Mouse (Mus musculus): ENCODE data around the gene Per2.
A peak's percentile ranks its signal among the peaks of the same experiment; 100 is the strongest.
"Not testable (repeated sequence)": the region's sequence is repeated elsewhere in the genome, so short reads cannot be mapped to it uniquely, and the experiment has no call there.

Per2 gene

DNA sequence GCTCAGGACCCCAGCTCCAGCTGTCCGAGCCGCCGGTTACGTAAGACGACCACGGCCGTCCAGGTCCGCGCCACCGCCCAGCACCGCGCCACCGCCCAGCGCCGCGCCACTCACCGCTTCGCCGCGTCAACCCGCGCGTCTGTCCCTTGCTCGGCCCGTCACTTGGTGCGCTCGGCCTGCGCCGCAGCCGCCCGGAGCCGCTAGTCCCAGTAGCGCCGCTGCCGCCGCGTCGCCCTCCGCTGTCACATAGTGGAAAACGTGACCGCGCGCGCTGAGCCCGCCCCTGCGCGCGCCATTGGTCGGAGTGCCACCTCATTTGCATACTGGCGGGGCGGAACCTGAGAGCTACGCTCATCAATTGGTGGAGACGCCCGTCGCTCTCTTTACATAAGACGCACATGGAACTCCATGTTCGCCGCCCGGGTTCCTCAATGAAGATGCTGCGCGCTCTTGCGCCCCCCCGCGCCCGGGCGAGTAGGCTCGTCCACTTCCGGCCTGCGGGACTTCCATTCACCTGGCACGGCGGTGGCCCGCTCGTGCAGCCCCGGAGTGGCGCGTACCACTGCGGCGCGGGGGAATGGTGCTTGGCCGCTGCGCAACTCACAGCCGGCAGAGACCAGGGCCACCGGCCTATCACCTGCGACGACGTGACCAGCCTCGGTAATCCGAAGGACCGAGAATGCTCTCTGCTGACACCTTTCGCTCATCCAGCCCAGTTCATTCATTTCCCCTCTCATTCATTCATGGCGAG lies at the start of gene Per2:
TSS of gene Per2 (minus strand) at position 266 of the 751 bp plus-strand sequence.
- peak; percentile 99 for DNase-seq (ENCODE audit: low read depth, low spot score)

DNA sequence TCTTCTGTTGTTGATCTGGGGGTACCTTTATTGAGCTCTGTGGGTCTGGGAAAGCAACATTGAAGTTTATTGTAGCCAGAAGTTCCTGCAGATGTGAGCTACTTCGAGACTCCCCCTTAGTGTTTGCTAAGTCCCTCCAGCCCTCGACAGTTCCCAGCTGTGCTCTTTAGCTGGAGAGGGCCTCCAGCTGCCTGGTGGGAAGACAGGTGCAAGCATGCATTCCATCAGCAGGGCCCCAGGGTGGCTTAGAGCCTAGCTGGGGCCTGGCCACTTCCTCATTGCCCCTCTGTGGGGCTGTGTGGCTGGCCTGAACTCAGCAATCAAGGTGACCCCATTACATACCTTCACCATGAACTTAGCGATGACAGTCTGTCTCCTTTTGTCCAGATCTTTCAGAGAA lies 45.5 kb upstream of the Per2 start:
- no peak for DNase-seq (ENCODE audit: low read depth, low spot score)

DNA sequence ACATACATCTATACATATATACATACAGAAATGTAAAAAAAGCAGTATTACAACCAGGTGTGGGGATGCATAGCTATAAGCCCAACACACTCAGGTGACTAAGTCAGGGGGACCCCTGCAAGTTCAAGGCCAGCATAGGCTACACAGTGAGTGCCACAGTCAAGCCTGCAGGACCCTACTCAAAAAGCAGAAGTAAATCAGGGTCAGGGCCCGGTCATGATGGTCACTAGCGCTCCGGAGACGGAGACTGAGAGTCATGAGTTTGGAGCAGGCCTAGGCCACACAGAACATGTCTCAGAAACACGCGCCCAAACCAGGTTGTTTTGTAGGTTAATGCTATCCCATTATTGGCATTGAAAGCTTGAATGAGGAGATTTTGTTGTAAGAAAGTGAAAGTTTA lies 39.5 kb upstream of the Per2 start:
- no peak for DNase-seq (ENCODE audit: low read depth, low spot score)

DNA sequence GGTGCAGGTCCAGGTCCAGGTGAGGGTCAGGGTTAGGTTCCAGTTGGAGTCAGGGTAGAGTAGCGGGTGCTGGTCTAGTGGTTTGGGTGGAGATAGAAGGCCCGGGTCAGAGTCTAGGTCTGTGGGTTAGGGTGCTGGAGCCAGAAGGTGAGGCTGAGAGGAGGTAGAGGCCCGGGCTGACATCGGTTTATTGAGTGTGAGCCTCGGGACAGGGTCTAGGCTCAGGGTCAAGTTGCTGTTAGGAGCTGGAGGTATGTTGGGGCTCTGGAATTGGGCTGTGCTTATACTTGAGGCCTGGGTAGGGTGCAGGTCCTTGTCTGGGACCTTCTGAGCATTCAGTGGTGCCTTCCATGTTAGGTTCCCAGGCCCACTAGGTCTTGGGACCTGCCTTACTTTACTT lies 36.2 kb upstream of the Per2 start:
- DNase-seq (ENCODE audit: low read depth, low spot score) = no peak

DNA sequence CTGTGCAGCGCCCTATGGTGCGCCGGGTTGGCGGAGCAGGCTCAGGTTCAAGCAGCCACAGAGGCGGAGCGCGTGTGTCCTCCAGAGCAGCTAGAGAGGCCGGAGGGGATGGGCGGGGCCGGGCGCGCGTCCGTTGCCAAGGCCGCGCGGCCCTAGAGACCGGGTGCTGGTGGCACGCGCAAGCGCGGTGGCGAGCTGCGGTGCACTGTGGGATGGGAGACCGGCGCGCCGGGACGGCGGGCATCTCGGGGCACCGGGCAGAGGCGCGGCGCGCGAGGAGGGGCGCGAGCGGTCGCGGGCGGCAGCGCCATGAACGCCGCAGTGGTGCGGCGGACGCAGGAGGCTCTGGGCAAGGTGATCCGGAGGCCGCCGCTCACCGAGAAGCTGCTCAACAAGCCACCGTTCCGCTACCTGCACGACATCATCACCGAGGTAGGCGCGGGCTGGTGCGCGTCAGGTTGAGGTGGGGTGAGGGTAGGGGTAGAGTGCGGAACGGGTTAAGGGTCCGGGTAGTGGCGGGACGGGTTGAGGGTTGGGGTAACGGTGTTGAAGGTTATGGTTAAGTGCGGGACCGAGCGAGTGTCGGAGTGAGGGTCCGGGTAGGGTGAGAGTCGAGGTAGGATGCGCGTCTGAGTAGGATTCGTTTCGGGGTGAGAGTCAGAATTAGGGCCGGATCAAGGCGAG lies 35.5 kb upstream of the Per2 start, which contains the start of gene Traf3ip1:
TSS of gene Traf3ip1 (plus strand) at position 191 of the 684 bp plus-strand sequence.
- peak; percentile 75 for DNase-seq (ENCODE audit: low read depth, low spot score)

DNA sequence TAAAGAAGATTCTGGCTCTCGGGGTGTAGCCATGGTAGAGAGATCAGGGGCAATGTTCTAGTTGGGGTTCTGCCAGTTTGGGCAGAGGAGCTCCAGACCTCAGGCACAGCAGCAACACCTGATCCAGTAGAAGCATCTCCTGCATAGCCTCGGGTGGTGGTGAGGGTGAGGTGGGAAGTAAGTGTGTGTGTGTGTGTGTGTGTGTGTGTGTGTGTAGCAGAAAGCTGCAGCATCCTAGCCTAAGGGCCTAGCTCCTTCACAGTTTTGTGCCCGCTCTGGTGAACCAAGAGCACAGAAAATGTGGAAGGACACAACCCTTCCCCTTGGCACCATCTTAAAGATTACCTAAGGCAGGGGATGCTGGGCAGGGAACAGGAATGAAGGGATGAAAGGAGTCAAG lies 34.8 kb upstream of the Per2 start:
- no peak for DNase-seq (ENCODE audit: low read depth, low spot score)

DNA sequence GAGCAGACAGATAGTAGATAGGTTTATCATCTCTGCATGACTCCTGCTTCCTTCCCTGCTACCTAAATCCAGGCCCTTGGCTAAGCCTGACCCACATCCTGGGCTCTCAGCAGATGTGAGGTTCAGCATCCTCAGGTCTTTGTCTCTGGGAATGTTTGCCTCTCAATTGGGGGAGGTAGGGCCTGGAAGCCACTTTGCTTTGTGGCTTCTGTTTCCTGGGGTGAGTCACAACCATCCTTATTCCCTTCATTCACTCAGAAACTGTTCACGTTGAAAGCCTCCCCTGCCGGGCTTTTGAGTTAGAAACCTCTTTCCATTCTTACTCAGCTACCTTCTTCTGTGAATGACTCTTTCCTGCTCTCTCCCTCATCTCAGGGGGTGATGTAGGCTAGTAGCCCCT lies 33.6 kb upstream of the Per2 start:
- DNase-seq (ENCODE audit: low read depth, low spot score) = no peak

DNA sequence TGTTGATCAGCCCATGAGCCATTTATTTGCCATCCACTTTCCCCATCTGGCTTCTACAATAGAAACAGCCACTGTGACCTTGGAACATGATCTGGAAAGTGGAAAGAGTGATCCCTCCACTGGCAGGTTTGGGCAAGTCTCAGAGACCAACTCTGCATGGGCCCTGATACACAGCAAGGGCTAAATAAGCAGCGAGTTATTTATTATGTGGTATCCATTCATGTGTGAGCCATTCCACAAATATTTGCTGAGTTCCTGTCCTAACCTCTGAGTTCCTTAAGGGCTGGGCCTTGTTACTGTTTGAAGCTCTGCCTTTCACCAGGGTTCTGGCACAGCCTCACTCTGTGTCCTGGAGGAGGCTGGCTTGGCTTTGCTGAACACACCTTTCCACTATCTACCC lies 31.2 kb upstream of the Per2 start:
- DNase-seq (ENCODE audit: low read depth, low spot score) = no peak

DNA sequence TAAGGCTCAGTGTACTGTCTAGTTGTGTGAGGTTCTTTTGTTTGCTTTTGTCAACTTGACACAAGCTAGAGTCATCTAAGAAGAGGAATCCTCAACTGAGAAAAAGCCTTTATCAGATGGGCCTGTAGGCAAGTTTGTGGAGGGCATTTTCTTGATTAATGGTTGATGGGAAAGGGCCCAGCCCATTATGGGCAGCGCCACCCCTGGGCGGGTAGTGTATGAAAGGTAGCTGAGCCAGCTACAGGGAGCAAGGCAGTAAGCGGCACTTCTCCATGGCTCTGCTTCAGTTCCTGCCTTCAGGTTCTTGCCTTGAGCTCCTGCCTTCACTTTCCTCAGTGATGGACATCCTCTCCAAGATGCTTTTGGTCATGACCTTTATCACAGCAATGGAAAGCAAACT lies 27.0 kb upstream of the Per2 start:
- no peak for DNase-seq (ENCODE audit: low read depth, low spot score)

DNA sequence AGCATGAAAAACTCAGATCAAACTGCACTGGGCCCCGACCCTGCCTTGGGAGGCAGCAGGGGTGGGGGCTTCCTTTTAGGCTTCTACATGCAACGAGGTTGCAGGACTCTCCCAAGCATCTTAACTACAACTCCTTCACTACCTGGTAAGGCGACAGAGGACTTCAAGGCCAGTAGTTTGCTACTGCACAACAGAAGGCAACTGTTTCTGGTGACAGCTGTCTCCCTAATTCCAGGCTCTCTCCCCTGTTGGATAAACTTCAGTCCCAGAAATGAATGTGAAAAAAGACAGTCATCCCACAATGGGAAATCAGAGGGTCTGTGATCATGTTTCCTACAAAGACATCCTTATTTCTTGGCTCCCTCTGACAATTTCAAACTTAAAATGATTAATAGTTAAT lies 26.3 kb upstream of the Per2 start:
- DNase-seq (ENCODE audit: low read depth, low spot score) = no peak

DNA sequence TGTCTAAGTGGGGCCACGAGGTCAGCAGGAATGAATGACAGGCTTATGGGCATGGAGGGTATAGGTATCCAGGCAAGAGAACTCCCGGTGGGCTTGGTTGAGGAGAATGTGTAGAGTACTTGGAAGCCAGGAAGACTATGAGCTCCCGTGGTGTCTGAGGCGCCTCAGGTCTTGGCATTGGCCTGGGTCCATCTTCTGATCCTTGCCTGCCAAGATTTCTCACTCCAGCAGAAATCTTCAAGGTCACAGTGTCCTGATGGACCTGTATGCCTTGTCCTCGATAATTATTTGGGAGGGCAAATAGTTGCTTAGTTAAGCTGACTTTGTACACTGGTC lies 24.9 kb upstream of the Per2 start:
- DNase-seq (ENCODE audit: low read depth, low spot score) = no peak

DNA sequence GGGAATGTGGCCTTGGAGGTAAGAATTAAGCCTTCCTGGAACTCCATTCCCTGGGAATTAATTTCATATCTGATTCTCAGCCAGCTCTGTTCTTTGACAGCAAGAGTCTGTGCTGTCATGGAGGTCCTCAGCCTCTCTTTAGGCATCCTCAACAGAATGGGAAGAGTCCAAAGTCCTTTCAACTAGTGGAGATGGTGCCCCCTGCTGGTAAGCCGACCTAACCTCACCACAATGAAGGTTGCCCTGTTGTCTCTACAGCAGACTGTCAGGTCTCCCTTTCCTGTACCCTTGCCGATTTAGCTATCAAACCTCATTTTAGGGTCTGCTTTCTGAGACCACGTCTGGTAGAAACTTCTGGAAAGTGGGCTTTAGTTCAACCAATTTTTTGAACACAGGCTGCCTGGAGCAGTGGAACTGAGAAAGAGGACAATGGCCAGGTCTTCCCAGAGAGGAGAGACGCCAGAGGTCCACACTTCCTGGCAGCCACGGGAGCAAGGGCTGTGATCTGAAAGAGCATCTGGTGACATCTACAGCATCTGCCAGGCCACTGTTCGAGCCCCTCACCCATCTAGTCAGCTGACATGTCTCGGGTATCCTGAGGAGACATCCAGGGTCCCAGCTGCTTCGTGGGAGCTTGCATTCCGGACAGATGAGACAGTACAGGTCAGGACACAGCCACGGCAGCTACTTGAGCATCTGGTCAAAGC lies 24.3 kb upstream of the Per2 start:
- DNase-seq (ENCODE audit: low read depth, low spot score) = peak; percentile 27

DNA sequence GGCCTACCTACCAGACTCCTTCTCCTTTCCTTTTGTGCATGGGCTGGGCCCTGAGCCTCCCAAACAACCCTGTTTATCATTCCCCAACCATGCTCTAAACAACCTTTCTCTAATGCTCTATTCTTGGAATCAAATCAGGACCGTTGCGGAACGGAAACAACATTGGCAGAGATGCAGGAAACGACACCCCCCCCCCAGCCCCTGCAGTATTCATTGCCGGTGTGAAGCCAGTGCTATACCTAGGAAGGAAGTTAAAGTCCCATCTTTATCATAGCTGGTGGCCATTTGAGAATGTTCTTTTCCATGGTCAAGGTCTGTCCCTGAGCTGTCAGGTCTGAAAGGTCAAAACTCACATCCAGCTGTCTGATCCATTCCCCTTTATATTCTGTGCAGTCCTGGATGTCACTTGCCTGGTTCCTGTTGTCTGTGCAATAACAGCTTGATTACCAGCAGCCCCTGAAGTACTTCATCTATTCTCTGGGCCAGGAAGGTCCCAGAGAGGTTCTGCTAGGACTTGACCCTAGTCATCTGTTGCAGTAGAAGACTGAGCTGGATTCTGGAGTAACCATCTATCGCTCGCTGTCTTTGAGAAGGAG lies 23.6 kb upstream of the Per2 start:
- no peak for DNase-seq (ENCODE audit: low read depth, low spot score)

DNA sequence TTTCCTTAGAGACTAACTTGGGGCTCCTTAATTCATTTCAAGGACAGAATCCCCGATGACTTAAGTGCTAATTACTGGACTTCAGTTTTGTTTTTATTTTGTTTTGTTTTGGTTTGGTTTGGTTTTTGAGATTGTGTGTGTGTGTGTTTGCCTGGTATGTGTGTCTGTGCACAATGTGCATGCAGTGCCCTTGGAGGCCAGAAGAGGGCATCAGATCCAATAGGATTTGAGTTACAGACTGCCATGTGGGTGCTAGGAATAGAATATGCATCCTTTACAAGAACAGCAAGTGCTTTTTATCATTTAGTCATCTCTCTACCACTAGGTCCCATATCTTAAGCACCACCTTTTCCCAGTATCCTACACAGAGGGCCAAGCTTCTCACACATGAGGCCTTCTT lies 19.8 kb upstream of the Per2 start:
- no peak for DNase-seq (ENCODE audit: low read depth, low spot score)

DNA sequence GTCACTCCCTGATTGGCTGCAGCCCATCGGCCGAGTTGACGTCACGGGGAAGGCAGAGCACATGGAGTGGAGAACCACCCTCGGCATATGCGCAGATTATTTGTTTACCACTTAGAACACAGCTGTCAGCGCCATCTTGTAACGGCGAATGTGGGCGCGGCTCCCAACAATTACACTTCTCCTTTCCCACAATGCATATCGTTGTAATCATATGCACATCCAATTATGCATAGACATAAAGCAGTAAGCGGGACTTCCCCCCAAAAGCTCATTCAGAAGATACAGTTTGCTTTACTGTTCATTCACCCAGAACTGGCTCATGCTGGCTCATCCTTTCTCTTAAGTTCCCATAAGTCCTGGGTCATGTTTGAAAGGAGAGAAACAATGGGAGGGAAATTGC lies 19.0 kb upstream of the Per2 start:
- DNase-seq (ENCODE audit: low read depth, low spot score) = not testable (repeated sequence)

DNA sequence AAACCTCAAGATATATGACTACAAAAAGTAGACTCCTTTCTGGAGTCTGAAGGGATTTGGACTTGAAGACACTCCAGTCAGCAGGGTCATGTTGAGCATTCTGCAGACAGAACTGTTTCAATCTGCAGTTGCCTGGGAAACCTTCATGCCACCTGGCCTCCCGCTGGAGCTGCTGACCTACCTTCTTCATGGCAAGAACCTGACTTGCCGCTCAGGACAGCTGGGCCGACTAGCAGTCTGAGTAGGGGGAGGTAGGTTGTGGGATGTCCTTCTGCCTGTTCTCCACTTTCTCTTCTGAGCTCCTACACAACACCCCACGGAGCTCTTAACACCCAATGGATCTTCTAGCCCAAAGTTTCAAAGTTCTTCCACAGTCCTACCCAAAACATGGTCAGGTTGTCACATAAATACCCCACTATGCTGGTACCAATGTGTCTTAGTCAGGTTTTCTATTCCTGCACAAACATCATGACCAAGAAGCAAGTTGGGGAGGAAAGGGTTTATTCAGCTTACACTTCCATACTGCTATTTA lies 10.8 kb upstream of the Per2 start:
- no peak for DNase-seq (ENCODE audit: low read depth, low spot score)

DNA sequence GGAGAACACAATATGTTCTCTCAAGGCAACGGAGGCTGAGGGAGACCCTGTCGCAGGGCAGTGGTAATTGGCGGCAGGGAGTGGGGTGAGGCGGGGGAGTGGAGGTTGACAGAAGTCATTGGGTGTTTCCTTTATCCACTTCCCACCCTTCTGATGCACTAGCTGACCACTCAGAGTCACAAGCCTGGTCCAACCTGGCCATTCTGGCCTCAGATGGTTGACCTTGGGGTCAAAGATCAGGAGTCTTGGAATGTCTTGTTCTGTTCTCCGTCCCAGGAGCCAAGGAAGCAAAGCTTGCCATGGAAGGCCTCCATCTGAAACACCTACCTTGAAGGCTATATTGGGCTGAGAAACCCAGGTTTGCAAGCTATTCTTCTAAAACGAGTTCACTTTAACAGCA lies 7.1 kb upstream of the Per2 start:
- no peak for DNase-seq (ENCODE audit: low read depth, low spot score)

DNA sequence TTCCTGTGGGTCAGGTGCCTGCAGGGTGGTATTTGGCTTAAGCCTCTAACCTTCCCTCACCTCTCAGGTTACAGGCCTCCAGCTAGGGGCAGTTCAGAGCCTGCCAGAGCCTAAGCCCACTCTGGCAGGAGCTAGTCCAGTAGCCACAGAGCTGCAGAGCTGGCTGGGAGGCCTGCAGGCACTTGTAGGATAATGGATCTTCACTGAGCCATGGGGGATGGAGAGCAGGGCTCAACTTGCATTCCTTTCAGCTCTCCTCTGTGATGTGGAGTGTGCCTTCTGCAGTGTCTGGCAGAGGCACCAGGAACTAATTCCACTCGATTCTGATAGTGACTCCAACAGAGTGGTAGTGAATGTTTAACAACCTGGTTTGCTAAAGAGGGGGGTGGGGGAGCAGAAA lies 6.1 kb upstream of the Per2 start:
- no peak for DNase-seq (ENCODE audit: low read depth, low spot score)

DNA sequence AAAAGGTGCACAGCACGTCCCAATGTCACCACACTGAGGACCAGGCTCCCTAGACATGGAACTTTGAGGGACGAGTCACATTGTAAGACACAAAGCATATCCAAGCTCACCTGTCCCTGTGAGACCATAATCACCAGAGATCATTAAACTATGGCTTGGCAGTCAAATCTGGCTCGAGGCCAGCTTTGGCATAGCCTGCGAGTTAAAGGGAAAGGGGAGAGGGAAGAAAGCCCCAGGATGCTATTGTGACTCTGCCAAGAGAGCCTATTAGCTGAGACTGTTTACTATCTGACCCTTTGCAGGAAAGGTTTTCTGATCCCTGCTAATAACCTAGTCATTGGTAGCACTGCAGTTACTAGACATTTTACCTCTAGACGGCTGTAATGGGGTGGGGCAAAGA lies 5.3 kb upstream of the Per2 start:
- DNase-seq (ENCODE audit: low read depth, low spot score) = no peak

DNA sequence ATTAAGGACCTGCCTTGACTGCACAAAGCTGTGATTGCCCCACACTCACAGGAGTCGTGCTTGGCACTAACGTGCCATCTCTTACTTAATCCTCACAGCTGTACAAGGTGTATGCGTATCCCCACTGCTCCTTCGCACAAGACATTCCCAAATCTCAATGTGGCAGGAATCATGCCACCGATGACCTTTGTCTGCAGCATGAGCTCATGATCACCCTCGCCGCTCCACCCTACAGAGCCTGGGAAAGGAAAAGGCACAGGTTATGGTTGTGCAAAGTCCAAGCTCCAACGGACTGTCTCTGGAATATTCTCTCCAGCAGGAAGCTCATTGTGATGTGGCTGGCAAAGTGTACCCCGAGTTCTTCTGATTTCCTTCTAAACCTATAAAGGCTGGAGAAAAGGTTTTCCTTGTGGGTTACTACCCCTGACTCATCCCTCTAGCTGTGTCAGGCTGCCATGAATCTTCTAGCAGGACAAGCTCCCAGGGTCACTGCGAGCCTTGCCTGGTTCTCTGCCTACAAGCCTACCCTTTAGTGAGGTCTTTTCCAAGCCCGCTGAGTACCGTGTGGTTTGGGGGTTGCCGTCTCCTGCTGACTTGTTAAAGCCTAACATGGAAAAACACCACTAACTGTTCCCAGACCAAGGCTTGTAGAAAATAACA lies 4.3 kb upstream of the Per2 start:
- no peak for DNase-seq (ENCODE audit: low read depth, low spot score)

DNA sequence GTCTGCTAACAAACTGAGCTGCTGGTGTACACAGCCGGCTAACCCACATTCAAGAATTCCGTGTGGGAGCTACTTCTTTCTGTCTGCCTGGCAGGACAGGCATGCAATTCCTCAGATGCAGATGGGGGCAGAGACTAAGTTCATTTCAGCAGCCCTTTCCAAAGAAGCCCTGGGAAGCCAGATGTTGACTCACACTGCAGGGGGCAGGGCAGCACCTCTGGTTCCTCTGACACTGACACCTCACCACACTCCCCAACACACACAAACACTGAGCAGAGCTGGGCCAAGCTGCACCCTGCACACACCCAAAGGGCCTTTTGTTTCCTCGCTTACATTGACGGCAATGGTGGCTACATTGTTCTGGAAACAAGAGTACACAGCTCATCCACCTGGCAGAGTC lies 1.4 kb upstream of the Per2 start:
- peak; percentile 11 for DNase-seq (ENCODE audit: low read depth, low spot score)

DNA sequence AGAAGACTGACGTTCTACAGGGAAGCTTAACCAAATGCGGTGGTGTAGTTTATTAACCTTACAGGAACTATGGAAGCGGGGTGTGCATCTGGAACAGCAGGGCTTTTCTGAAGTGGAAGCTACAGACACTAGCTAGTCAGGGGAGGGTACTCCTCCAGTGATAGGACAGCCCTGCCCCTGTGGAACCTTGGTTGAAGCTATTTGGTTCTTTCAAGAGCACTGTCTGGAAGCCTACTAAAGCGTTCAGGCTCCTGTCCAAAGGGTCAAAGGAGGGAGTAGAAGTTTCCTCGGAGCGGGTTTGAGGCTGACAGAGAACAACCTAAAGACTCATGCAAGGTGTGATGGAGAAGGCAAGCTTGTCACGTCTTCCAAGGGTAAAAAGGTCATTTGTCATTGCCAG lies 945 bp upstream of the Per2 start:
- DNase-seq (ENCODE audit: low read depth, low spot score) = no peak

Data from telencephalon, adult 2 months (tissue).